Mouse (Mus musculus) liver, postnatal 0 days (tissue): ENCODE results near the gene Fhad1.

ENCODE experiments used
- CTCF ChIP-seq: sonication (generic); IDR thresholded peaks from 2 replicates; pipeline ENCODE4 v1.5.1; 2016; ENCODE audit warnings: antibody characterized with exemption, low read depth
- EP300 ChIP-seq: IDR thresholded peaks from 2 replicates; pipeline ENCODE4 v1.6.1; 2016; ENCODE audit warnings: antibody characterized with exemption, low read depth, mild to moderate bottlenecking

DNA sequence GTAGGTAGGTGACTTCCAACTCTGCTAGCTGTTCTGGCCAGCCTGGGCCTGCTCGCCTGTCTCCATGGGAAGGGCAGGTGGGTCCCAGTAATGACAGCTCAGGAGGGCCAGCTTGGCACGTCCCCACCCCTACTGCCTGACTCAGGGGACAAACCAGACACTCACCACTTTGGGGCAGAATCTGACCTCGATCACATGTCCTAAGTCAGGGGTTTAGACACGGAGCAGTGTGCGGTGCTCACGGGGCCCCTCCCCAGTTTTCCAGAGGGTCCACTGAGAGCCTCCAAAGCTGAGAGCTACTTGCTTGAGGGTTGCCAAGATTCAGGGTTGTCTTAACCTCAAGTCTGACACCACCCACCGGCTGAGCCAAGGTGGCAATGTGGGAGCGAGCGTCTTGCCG lies 146.8 kb downstream of the Fhad1 start:
- TF ChIP-seq CTCF = no peak
- no peak for TF ChIP-seq EP300
